Mouse (Mus musculus): ENCODE measurements at regions not wholly inside any gene's neighbourhood (a gene's known extent, or its start where the extent isn't known, plus 50 kb on each side); places are given as distances from the start of the nearest gene placed in this dataset.

GRCm38 (mm10) chr1:184650541-184651105 is 81.8 kb downstream of the Hlx start:
- Histone ChIP-seq H3K27ac (replicated peaks) (no peak overlapping the region), H3K9ac (ENCODE audit: low read length) (no peak overlapping the region), H3K4me2 (replicated peaks; ENCODE audit: low read depth) (no peak overlapping the region), H3K9me3 (ENCODE audit: control insufficient read depth, low read length) (no peaks in the 10 kb centered on the region), H3K36me3 (ENCODE audit: control insufficient read depth, insufficient read depth, low read length) (no peaks in the 10 kb centered on the region), H3K4me3 (ENCODE audit: low read depth, low read length) (no peak overlapping the region), H3K4me1 (replicated peaks; ENCODE audit: control insufficient read depth, insufficient read depth) (no peaks in the 10 kb centered on the region), H3K27me3 (ENCODE audit: control insufficient read depth, insufficient read depth, low read length) (no peaks in the 10 kb centered on the region)
- 82% methylated on average over 4 of the region's 4 CpGs for WGBS
- no peak for TF ChIP-seq CTCF (IDR thresholded peaks at IDR 0.05; ENCODE audit: low read depth)
- TF ChIP-seq EP300 (optimal IDR thresholded peaks at IDR 0.05): no peak
- DNase-seq (ENCODE audit: low spot score) (no peak), ATAC-seq (ENCODE audit: low FRiP score, low TSS enrichment) (no peak)

GRCm38 (mm10) chr1:184647920-184648540 is 84.4 kb downstream of the Hlx start:
- no peak for ATAC-seq (ENCODE audit: low FRiP score, low TSS enrichment)
- no peak for TF ChIP-seq EP300 (optimal IDR thresholded peaks at IDR 0.05)
- TF ChIP-seq CTCF (IDR thresholded peaks at IDR 0.05; ENCODE audit: low read depth): no peak
- 92% methylated on average over 8 of the region's 8 CpGs for WGBS

GRCm38 (mm10) chr1:184644767-184645598 is 87.4 kb downstream of the Hlx start:
- TF ChIP-seq EP300 (optimal IDR thresholded peaks at IDR 0.05): no peak
- TF ChIP-seq CTCF (IDR thresholded peaks at IDR 0.05; ENCODE audit: low read depth): no peak
- H3K4me1 ChIP-seq (replicated peaks; ENCODE audit: control insufficient read depth, insufficient read depth): no peaks in the 10 kb centered on the region
- H3K27ac ChIP-seq (replicated peaks): no peak overlapping the region
- ATAC-seq (ENCODE audit: low FRiP score, low TSS enrichment) (no peak), DNase-seq (ENCODE audit: low spot score) (no peak)
- no peak overlapping the region for H3K9ac ChIP-seq (ENCODE audit: low read length)
- H3K4me2 ChIP-seq (replicated peaks; ENCODE audit: low read depth): no peak overlapping the region
- no peak overlapping the region for H3K4me3 ChIP-seq (ENCODE audit: low read depth, low read length)
- no peaks in the 10 kb centered on the region for H3K36me3 ChIP-seq (ENCODE audit: control insufficient read depth, insufficient read depth, low read length)
- H3K9me3 ChIP-seq (ENCODE audit: control insufficient read depth, low read length): no peaks in the 10 kb centered on the region
- WGBS: 35% methylated on average over 9 of the region's 9 CpGs
- H3K27me3 ChIP-seq (ENCODE audit: control insufficient read depth, insufficient read depth, low read length): no peaks in the 10 kb centered on the region

More at GRCm38 (mm10) chr1:184647920-184648540, 84.4 kb downstream of the Hlx start:
- DNase-seq (ENCODE audit: low spot score): no peak
- Histone ChIP-seq H3K27me3 (ENCODE audit: control insufficient read depth, insufficient read depth, low read length) (no peaks in the 10 kb centered on the region), H3K9me3 (ENCODE audit: control insufficient read depth, low read length) (no peaks in the 10 kb centered on the region), H3K4me3 (ENCODE audit: low read depth, low read length) (no peak overlapping the region), H3K4me2 (replicated peaks; ENCODE audit: low read depth) (no peak overlapping the region), H3K4me1 (replicated peaks; ENCODE audit: control insufficient read depth, insufficient read depth) (no peaks in the 10 kb centered on the region), H3K36me3 (ENCODE audit: control insufficient read depth, insufficient read depth, low read length) (no peaks in the 10 kb centered on the region), H3K27ac (replicated peaks) (no peak overlapping the region), H3K9ac (ENCODE audit: low read length) (no peak overlapping the region)

GRCm38 (mm10) chr1:184630695-184631475 is 101.5 kb downstream of the Hlx start:
- DNase-seq (ENCODE audit: low spot score) (no peak), ATAC-seq (ENCODE audit: low FRiP score, low TSS enrichment) (no peak)
- TF ChIP-seq EP300 (optimal IDR thresholded peaks at IDR 0.05): no peak
- 80% methylated on average over 13 of the region's 13 CpGs for WGBS
- no peak overlapping the region for H3K4me2 ChIP-seq (replicated peaks; ENCODE audit: low read depth)
- H3K9ac ChIP-seq (ENCODE audit: low read length): no peak overlapping the region
- no peaks in the 10 kb centered on the region for H3K27me3 ChIP-seq (ENCODE audit: control insufficient read depth, insufficient read depth, low read length)
- no peaks in the 10 kb centered on the region for H3K4me1 ChIP-seq (replicated peaks; ENCODE audit: control insufficient read depth, insufficient read depth)
- no peaks in the 10 kb centered on the region for H3K9me3 ChIP-seq (ENCODE audit: control insufficient read depth, low read length)
- no peak overlapping the region for H3K27ac ChIP-seq (replicated peaks)
- no peaks in the 10 kb centered on the region for H3K36me3 ChIP-seq (ENCODE audit: control insufficient read depth, insufficient read depth, low read length)
- H3K4me3 ChIP-seq (ENCODE audit: low read depth, low read length): no peak overlapping the region

GRCm38 (mm10) chr1:184629194-184629593 is 103.2 kb downstream of the Hlx start:
- no peak for TF ChIP-seq CTCF (IDR thresholded peaks at IDR 0.05; ENCODE audit: low read depth)
- TF ChIP-seq EP300 (optimal IDR thresholded peaks at IDR 0.05): no peak
- Histone ChIP-seq H3K9me3 (ENCODE audit: control insufficient read depth, low read length) (no peaks in the 10 kb centered on the region), H3K4me1 (replicated peaks; ENCODE audit: control insufficient read depth, insufficient read depth) (no peaks in the 10 kb centered on the region), H3K9ac (ENCODE audit: low read length) (no peak overlapping the region), H3K27me3 (ENCODE audit: control insufficient read depth, insufficient read depth, low read length) (no peaks in the 10 kb centered on the region), H3K27ac (replicated peaks) (no peak overlapping the region), H3K4me3 (ENCODE audit: low read depth, low read length) (no peak overlapping the region), H3K36me3 (ENCODE audit: control insufficient read depth, insufficient read depth, low read length) (no peaks in the 10 kb centered on the region), H3K4me2 (replicated peaks; ENCODE audit: low read depth) (no peak overlapping the region)
- 82% methylated on average over 9 of the region's 9 CpGs for WGBS
- DNase-seq (ENCODE audit: low spot score) (no peak), ATAC-seq (ENCODE audit: low FRiP score, low TSS enrichment) (no peak)
